Mouse (Mus musculus): ENCODE data around the gene Lin28b.
A peak's percentile ranks its signal among the peaks of the same experiment; 100 is the strongest.

The Lin28b gene

DNA sequence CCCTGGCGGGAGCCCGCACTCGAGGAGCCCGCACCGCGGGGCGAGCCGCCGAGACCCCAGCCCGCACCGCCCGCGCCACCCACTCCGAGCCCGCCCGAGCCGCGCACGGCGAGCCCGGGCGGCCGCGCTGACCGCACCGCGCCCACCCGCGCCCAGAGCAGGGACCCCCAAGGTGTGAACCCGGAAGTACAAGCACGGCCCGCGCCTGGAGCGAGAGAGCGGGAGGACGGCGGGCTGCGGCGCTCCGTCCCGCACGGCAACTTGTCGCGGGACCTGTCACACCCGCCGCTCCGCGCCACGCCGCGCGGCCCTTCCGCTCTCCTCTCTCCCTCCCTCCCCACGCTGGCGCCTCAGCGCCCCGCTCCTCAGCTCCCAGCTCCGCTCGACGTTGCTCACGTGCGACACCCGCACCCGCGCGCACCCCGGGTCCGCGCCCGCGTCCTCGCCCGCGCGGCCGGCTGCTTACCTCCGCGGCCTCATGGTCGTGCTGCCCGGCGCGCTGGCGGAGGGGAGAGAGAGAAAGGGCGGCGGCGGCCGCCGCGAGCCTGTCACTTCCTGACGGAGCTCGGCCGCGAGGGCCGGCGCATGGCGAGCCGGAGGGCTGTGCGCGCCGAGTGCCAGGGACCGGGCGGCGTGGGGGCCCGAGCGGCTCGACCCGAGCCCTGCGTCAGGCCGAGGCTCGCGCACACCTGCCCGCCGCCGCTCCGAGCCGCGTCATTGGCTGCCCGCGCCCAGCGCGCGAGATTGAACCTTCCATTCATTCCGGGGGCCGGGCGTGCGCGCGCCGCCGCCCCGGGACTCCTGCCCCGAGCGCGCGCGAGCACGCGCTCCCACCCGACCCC lies at the start of gene Lin28b:
Gene Lin28b, minus strand, starts transcription at position 635 of the 842 bp plus-strand sequence.
- DNase-seq: peak; percentile 30

DNA sequence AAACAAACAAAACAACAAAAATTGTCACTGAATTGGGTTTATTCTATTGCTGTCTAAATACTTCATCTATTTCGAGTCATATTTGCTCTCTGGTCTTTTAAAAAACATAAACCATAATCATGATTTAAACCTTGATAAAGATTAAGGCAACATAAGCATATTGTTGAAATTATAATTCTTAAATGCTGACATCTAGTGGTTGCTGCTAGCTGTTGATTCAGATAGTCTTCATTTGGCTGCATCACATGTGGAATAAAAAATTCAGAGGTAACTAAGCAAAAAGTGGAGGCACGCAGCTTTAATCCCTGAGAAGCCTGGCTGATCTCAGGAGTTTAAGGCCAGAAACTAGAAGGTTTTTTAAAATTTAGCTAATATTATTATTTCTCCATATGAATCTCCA lies 25.6 kb upstream of the Lin28b start:
- no peak for DNase-seq

- DNase-seq: no peak
Observed at GRCm38 (mm10) chr10:45510662-45511061, 24.5 kb upstream of the Lin28b start.

DNA sequence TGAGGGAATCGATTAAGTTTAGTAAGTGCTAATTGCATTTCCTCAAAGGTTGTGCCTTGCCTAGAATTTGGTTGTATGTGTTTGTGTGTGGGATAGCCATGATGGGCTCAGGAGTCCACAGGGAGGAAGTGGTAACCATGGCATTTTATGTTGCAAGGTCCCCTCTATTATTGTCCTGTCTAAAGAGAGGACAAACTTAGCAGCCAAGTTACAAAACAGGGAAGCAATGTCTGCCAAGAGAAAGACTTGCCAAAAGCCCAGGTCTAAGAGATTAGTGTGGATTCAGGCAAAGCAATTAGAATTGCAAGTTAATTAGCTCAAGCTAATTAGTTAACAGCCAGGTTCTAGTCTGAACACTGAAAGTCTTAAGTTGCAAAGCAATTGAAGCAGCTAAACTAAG lies 14.1 kb upstream of the Lin28b start:
- no peak for DNase-seq

DNA sequence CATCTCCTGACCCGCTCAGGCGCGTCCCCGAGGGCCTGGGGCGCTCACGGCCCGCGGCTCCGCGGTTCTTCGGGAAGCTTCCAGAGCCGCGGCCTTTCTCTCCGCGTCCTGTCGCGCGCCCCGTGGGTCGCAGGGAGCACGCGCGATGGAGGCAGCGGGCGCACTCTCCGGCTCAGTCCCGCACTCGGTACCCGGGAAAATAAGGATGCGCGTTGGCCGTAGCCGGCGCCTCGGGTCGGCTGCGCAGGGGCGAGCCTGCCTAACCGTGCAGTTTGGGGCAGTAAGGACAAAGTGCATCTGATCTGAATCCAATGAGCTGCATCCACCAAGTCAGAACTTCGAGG lies 380 bp upstream of the Lin28b start:
- DNase-seq: no peak

DNA sequence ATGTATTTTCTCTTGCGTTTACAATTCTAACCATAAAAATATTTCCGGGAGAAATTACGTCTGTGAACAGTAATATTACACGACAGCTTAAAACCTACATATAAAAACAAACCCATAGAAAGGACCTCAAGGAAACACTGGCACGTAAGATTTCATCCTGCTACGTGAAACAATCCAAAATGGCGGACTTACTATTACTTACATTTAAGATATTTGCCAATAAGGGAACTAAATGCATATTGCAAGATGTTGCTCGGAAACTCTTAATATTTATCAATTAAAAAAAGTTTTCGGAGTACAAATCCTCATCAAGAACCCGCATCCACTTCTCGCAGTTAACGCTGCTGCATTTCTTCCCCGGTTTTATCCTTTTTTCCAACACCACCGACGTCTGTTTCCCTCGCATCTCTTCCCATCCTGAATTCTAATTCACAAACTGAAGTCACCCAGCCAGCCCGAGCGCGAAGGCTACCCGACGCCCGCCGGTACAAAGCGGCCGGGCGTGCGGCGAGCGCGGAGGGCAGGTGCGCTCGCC lies 902 bp downstream of the Lin28b start:
- DNase-seq: no peak

DNA sequence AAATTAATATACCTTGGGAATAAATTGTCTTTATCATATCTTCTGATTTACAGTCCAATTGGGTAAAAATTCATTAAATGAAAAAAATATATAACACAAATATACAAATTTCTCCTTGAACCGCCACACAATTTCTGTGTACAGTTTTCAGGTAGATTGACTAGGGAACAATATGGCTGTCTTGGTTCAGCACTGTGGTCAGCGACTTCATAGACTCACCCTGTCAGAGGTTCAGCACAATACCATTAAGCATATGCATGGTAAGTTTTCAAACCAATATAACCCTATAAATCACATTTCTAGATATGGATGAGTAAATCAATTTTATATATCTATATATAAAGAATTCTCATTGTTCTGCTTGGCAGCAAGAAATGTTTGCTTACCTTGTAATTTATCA lies 3.0 kb downstream of the Lin28b start:
- DNase-seq: no peak

DNA sequence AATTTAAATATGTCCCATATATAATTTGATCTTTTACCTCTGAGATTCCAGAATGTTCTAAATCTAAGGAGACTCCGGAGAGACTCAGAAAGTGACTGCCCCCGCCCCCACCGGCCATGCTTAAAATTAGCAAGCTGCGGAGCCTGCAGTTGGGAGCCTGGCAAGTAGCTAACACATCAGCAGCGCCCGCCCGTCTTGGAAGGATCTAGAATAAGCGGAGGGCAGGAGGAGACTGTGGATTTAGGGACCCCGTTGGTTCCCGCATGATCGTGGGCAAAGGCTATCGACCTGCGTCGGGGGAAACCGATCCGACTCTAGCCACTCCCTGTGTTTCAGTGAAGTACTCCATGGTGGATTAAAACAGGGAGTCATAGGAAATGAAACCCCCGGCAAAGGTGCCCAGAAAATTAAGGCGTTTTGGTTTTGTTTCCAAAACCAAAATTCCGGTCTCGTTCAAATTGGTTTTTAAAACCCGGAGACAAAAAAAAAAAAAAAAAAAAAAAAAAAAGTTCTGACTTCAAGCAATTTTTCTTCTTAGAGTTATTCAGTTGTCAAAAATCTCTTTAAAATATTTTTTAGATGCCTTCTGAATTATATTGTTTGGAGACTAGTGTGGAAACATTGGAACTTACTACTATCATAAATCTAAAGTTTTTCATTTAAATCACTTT lies 12.4 kb downstream of the Lin28b start:
- DNase-seq: no peak

DNA sequence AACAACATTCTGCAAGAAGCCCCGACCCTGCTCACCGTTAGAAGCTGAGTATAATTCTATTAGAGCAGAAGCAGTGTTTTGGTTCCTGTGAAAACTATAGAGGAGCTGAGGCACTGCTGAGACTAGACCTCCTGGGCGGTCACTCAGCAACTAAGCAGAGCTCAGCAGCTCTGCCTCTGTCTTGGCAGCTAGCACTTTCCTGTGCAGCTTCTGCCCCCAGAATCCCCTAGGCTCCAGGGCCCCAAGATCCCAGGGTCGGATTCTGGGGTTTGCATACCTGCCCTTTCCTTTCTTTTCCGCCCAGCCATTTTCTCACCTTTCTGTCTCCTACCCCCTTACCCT lies 13.1 kb downstream of the Lin28b start:
- DNase-seq: no peak

DNA sequence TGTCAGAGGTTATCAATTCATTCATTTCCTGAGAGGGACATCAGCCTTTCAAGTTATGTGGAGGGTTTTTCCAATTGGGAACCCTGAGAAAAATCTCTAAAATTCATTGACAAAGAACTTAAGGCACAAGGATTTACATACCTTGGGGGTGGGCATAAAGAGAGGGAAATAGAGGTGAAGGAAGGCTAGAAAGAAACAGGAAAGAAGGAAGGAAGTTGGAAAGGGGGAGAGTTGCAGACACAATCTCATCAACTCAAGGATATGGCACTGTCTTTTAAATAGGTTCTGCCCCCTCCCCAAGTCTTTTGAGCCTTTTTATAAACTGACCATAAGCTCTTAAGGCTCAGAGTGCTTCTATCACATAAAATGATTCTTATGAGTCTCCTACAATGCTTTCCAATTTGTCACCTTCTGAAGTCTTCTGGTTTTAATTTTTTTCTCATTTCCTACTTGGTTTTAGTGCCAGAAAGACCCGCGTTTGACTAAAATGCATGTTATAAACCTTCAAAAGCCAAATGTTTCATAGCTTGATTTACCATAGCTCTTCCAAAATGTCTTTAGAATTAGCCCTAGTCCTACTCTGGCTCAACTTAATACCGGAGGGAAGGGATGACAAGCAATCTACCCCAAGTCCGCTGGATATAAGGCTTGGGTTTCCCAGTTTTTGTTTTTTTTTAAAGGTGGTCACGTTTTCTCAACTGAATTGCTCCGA lies 13.6 kb downstream of the Lin28b start:
- no peak for DNase-seq

- no peak for DNase-seq
Observed at GRCm38 (mm10) chr10:45471321-45471720, 14.9 kb downstream of the Lin28b start.

- no peak for DNase-seq
Observed at GRCm38 (mm10) chr10:45470079-45470739, 16.0 kb downstream of the Lin28b start.

GRCm38 (mm10) chr10:45469027-45469996 lies 16.9 kb downstream of the Lin28b start:
- no peak for DNase-seq

DNA sequence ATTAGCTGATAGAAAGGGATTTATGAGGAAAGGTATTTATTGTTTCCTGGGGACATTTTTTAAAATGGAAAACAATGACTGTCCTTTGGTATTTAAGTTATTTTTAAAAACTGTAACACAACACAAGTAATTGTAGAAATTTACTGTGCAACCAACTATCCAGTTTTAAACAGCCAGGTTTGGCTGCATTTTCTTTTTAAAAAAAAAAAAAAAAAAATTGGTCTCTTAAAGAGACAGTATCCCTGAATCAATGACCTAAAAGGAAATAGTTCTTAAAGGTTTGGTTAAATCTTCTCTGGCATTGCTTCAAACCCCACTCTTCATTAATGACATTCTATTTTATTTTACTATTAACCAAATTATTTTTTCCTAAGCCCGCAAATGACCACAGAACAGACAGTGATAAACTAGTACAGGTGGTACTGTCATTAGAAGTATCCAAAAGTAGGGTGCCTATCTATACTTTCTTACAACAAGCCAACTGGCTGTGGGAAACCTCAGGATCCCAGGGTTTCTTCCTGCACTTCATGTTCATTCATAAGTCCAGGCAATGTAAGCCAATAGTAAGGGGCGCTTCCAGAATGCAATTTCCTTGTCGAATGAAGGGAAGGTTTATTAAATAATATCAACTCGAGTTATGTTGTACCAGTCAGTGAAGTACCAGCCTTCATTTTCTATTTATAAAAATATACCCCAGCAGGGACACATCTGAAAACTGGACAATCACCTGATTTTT lies 17.8 kb downstream of the Lin28b start:
- no peak for DNase-seq

DNA sequence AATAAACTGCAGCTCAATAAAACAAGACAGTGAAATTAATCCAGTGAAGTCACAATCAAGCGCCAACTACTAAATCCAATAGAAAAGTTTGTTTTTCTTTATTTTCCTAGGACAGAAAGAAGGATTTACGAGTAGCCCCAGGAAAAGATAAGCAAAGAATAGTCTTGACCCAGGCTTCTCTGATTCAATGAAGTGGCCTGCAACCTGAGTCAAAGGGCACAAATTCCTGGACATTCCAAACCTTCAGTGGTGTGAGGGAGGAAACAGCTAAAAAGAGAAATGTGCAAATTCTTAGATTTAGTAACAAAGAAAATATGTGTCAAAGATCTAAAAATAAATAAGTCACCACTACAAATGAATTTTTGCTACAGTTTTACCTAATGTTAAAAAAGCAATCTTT lies 27.6 kb downstream of the Lin28b start:
- DNase-seq: no peak

GRCm38 (mm10) chr10:45458074-45458473 lies 28.1 kb downstream of the Lin28b start:
- no peak for DNase-seq

DNA sequence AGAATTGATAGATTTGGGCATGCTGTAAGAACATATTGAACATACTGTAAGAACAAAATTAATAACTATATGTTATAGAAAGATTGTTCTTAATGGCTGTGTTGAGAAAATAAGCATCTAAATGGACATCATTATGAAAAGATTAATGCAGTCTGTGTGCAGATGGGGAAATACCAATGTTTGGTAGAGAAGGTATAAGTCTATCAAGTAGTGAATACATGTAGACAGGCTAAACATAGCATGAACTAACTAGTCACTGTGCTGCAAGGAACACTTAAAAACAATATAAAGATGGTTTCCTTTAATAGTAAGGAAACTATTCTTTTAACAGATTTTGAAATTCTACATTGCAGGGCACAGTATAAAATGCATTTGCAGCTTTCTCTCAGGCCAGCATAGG lies 39.6 kb downstream of the Lin28b start:
- no peak for DNase-seq

DNA sequence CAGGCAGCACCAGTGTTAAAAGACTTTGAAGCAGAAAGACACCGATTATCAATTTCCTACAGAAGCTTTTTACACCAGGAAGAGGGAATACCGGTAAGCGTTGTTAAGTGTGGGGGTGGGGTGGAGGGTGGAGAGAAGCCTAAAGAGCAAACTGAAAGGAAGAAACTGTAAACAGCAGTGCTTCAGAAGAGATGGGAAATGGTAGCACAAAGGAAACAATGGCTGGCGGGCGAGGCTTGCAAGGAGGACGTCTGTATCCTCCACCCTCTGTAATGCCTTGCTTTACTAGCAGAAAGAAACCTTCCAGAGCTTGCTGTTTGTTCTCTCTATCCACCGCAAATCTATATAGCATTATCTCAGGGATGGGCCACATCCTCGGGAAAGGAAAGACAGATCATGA lies 40.0 kb downstream of the Lin28b start:
- no peak for DNase-seq

DNA sequence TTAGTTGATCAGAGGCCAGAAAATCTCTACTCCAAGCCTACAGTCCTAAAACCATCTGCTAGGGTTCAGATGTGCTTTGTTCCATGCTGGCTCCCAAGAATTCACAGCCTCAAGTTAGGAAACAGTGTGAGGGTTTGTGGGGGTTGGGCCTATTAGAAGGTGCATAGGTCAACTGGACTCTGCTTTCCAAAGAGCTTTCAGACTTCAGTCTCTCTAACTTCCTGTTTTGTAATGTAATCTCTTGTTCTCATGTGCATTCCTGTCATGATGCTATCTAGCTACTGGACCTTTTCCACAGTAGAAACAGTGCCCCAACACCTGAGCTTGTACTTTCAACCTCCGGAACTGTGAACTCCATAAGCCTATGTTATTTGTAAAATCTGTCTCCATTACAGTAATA lies 63.8 kb downstream of the Lin28b start:
- no peak for DNase-seq

DNA sequence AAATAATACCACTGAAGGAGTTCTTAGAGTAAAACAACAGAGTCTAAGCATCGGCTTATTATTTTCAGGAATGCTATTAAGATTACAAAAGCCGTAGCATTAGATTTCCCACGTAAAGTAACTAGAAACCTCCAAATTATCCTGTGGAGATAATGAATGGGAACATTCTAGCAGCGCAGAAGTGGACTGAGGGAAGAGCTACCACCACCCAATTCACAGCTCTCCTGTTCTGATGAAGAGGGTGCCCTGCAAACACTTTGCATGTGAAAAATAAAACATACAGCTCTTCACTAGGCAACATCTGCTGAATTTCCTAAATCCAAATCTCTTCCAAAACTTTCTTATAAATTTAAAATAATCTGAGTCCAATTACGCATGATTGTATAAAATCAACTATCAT lies 74.1 kb downstream of the Lin28b start:
- DNase-seq: no peak

- no peak for DNase-seq
Observed at GRCm38 (mm10) chr10:45411741-45412140, 74.5 kb downstream of the Lin28b start.

All from cerebellum, adult 11-12 months (tissue).